Mouse (Mus musculus): ENCODE results near the gene Ddx5. TPM values are rescaled to one million over a fixed set of nuclear protein-coding genes. Genes with fewer than 3 reads are reported as not detected.
"Not testable (repeated sequence)": the region's sequence is repeated elsewhere in the genome, so short reads cannot be mapped to it uniquely, and the experiment has no call there.

Gene Ddx5
- polyA plus RNA-seq, 1 experiment from 2014 or later: 429 TPM

- no peak for DNase-seq
- ATAC-seq (ENCODE audit: insufficient read depth): no peak
- WGBS: 77% methylated on average over 9 of the region's 9 CpGs
- H3K27me3 ChIP-seq (ENCODE audit: insufficient read depth, low read length): no peaks in the 10 kb centered on the region
- peaks cover 74% of the 10 kb centered on the region for H3K36me3 ChIP-seq (ENCODE audit: insufficient read depth)
- H3K4me1 ChIP-seq (ENCODE audit: insufficient read depth): peaks cover 8% of the 10 kb centered on the region
- H3K9ac ChIP-seq: no peak overlapping the region
- no peak overlapping the region for H3K4me3 ChIP-seq (ENCODE audit: low read depth, low read length)
- H3K27ac ChIP-seq (ENCODE audit: low read depth): no peak overlapping the region
- no peaks in the 10 kb centered on the region for H3K9me3 ChIP-seq (ENCODE audit: low read depth, low read length)
- H3K4me2 ChIP-seq: no peak overlapping the region
- no peak for TF ChIP-seq CTCF (IDR thresholded peaks at IDR 0.05; ENCODE audit: low read depth)
These were observed 5.9 kb downstream of the Ddx5 start for GRCm38 (mm10) chr11:106782841-106783764.

- peaks cover 70% of the 10 kb centered on the region for H3K36me3 ChIP-seq (ENCODE audit: insufficient read depth)
- not testable (repeated sequence) for DNase-seq; H3K27me3 ChIP-seq (ENCODE audit: insufficient read depth, low read length); H3K9ac ChIP-seq; H3K4me2 ChIP-seq; H3K4me1 ChIP-seq (ENCODE audit: insufficient read depth); ATAC-seq (ENCODE audit: insufficient read depth); H3K27ac ChIP-seq (ENCODE audit: low read depth); H3K9me3 ChIP-seq (ENCODE audit: low read depth, low read length); H3K4me3 ChIP-seq (ENCODE audit: low read depth, low read length)
- 82% methylated on average over 7 of the region's 7 CpGs for WGBS
These were observed 6.7 kb downstream of the Ddx5 start for GRCm38 (mm10) chr11:106782271-106782670.

DNA sequence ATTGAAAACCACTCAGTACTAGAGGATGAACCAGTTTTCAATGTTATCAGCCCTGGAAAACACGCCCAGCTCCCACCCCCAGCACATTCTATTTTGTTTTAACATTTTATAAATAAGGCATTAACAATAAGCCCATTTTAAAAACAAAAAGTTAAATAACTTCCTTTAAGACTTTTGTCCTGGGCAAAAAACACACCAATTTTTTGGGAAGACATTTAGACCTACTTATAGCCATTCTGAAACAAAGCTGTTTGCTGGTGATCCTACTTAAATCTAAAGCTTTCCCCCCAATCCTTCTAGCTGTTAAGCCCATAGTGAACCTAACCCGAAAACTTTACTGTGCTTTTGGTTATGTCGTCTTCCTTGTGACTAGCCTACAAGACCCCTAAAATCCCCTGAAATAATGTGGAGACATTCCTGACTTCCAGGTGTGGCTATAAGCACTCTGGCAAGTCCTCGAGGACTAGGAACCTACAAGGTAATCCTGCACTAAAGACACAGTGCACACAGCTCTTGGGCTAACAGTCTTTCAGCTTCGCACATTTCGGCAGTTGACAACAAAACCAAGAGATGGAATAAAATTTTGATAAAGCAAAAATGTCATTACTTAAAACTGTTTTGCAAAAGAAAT is 8.3 kb downstream of the Ddx5 start:
- TF ChIP-seq CTCF (IDR thresholded peaks at IDR 0.05; ENCODE audit: low read depth): no peak
- WGBS: 77% methylated on average over 6 of the region's 6 CpGs
- Histone ChIP-seq H3K27ac (ENCODE audit: low read depth) (no peak overlapping the region), H3K4me3 (ENCODE audit: low read depth, low read length) (no peak overlapping the region), H3K9me3 (ENCODE audit: low read depth, low read length) (no peaks in the 10 kb centered on the region), H3K4me1 (ENCODE audit: insufficient read depth) (peaks cover 3% of the 10 kb centered on the region), H3K4me2 (no peak overlapping the region), H3K9ac (no peak overlapping the region), H3K36me3 (ENCODE audit: insufficient read depth) (peaks cover 67% of the 10 kb centered on the region), H3K27me3 (ENCODE audit: insufficient read depth, low read length) (no peaks in the 10 kb centered on the region)
- ATAC-seq (ENCODE audit: insufficient read depth) (no peak), DNase-seq (no peak)

DNA sequence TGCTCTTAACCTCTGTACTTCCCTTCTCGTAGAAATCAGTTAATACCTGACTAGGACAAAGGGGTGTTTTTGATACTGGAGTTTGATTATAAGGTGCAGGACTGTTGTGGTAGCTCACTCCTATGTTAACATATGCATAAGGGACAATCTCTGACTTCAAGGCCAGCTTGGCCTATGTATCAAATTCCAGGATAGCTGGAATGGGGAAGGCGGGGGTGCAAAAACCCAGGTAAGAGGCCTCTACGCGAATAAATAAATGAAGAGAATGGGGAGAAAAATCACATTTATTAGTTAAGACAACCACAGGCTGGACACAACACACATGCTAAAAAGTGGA is 8.9 kb downstream of the Ddx5 start:
- Histone ChIP-seq H3K4me1 (ENCODE audit: insufficient read depth) (no peaks in the 10 kb centered on the region), H3K27ac (ENCODE audit: low read depth) (peak overlapping the region; percentile 95), H3K27me3 (ENCODE audit: insufficient read depth, low read length) (no peaks in the 10 kb centered on the region), H3K9ac (no peak overlapping the region), H3K36me3 (ENCODE audit: insufficient read depth) (peaks cover 67% of the 10 kb centered on the region), H3K9me3 (ENCODE audit: low read depth, low read length) (no peaks in the 10 kb centered on the region), H3K4me2 (peak overlapping the region; percentile 81), H3K4me3 (ENCODE audit: low read depth, low read length) (peak overlapping the region; percentile 79)
- DNase-seq (no peak), ATAC-seq (ENCODE audit: insufficient read depth) (no peak)
- 61% methylated on average over 4 of the region's 4 CpGs for WGBS
- no peak for TF ChIP-seq CTCF (IDR thresholded peaks at IDR 0.05; ENCODE audit: low read depth)

DNA sequence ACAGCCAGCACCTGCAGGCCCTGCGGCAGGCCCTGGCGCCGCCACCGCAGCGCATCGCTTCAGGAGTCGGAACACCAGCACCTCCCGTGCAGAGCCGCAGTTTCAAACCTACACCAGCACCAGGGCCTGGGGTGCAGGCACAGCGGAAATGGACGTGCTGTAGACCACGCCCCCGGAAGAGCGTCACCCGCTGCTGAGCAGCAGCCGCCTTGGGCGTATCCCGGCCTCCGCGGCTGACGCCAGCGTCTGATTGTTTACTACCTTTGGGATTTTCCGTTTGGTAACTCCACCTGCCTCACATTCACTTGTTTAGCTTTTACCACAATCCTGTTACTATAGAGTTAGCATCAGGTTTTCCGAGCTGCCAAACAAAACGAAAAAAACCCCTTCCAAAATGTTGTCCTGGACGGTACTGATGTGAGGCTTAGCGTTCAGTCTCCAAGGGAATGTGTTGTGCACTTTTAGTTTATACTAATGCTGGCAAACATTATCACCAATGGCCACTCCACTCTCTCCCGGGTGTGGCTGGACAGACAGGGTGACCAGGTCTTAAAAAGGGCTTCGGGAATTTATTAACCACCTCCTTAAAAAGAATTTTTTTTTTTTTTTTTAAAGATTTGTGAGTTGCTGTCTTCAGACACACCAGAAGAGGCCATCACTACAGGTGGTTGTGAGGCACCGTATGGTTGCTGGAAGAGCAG is 9.4 kb downstream of the Ddx5 start, which contains the start of gene Polg2:
Gene Polg2, minus strand, starts transcription at position 150 of the 701 bp plus-strand sequence.
- under 1% methylated on average over 30 of the region's 30 CpGs for WGBS
- no peak for TF ChIP-seq CTCF (IDR thresholded peaks at IDR 0.05; ENCODE audit: low read depth)
- Histone ChIP-seq H3K4me3 (ENCODE audit: low read depth, low read length) (peak within 1 kb of the TSS; percentile 79), H3K4me1 (ENCODE audit: insufficient read depth) (no peaks in the 10 kb centered on the region), H3K9me3 (ENCODE audit: low read depth, low read length) (no peaks in the 10 kb centered on the region), H3K4me2 (peak within 1 kb of the TSS; percentile 81), H3K27ac (ENCODE audit: low read depth) (peak within 1 kb of the TSS; percentile 95), H3K27me3 (ENCODE audit: insufficient read depth, low read length) (no peaks in the 10 kb centered on the region), H3K36me3 (ENCODE audit: insufficient read depth) (peaks cover 67% of the 10 kb centered on the region), H3K9ac (peak within 1 kb of the TSS; percentile 92)
- ATAC-seq (ENCODE audit: insufficient read depth) (peak; percentile 99), DNase-seq (peak; percentile 98)

DNA sequence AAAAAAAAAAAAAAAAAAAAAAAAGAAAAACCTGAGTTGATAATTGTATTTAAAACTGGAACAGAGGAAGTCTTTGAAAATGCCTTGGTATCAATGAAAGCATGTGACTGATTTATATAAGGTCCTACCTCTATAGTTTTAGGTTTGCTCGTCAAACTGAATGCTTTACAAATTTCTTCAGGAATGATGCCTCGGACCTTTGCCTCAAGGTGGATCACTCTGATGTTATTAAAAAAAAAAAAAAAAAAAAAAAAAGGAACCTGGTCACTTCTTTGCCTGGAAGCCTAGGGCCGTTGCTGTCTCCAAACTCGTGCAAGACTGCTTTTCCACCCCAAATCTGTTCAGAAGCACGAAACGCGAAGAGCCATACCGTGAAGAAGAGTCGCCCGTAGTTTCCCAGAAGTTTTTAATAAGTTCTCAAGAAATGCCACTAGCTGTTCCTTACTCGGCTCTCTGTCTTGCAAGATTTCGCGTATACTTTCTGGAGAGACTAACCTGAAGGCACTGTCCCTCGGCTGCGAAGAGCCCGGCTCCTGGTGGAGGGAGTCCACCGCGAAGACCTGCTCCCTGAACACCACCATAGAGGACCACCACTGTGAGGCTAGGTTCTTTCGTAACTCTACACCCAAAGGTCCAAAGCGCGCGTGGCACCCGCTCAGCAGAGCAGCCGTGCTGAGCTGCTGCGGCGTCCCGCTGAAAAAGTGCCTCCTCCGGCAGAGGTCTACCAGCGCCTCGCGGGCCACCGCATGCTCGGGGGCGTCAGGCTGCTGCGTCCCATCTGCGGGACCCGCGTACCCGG is 10.2 kb downstream of the Ddx5 start:
- H3K9ac ChIP-seq: peak overlapping the region; percentile 92
- H3K4me1 ChIP-seq (ENCODE audit: insufficient read depth): no peaks in the 10 kb centered on the region
- no peaks in the 10 kb centered on the region for H3K27me3 ChIP-seq (ENCODE audit: insufficient read depth, low read length)
- peak; percentile 13; the same call in 1 of the 2 replicates for TF ChIP-seq CTCF (IDR thresholded peaks at IDR 0.05; ENCODE audit: low read depth)
- H3K9me3 ChIP-seq (ENCODE audit: low read depth, low read length): no peaks in the 10 kb centered on the region
- DNase-seq (no peak), ATAC-seq (ENCODE audit: insufficient read depth) (peak; percentile 82)
- H3K4me3 ChIP-seq (ENCODE audit: low read depth, low read length): peak overlapping the region; percentile 79
- H3K27ac ChIP-seq (ENCODE audit: low read depth): peak overlapping the region; percentile 95
- peaks cover 67% of the 10 kb centered on the region for H3K36me3 ChIP-seq (ENCODE audit: insufficient read depth)
- 1% methylated on average over 39 of the region's 39 CpGs for WGBS
- peak overlapping the region; percentile 81 for H3K4me2 ChIP-seq

Measured in lung, embryonic 14.5 days (tissue).